Mouse (Mus musculus): Measurements from ENCODE around the gene Fam72a. TPM values are rescaled to one million over a fixed set of nuclear protein-coding genes. Genes with fewer than 3 reads are reported as not detected.

Fam72a gene
- polyA plus RNA-seq, 1 experiment, result 1.9 TPM

GRCm38 (mm10) chr1:131493966-131494898 lies 33.5 kb upstream of the Fam72a start:
- no peak overlapping the region for H3K4me2 ChIP-seq (ENCODE audit: low read depth)
- H3K4me3 ChIP-seq, result no peak overlapping the region
- H3K36me3 ChIP-seq (ENCODE audit: control insufficient read depth, insufficient read depth), result no peaks in the 10 kb centered on the region
- H3ac ChIP-seq (ENCODE audit: control insufficient read depth, insufficient read length), result no peak overlapping the region
- H3K27me3 ChIP-seq (ENCODE audit: control insufficient read depth, insufficient read depth, insufficient read length), result no peaks in the 10 kb centered on the region
- TF ChIP-seq TCF12 (IDR thresholded peaks at IDR 0.05; ENCODE audit: insufficient read depth, poor library complexity, severe bottlenecking) (no peak), POLR2AphosphoS2 (IDR thresholded peaks at IDR 0.05; ENCODE audit: insufficient read length, low read depth) (no peak), REST (IDR thresholded peaks at IDR 0.05; ENCODE audit: insufficient read depth, insufficient read length) (no peak), MAX (IDR thresholded peaks at IDR 0.05; ENCODE audit: low read depth) (no peak), POLR2A (IDR thresholded peaks at IDR 0.05; ENCODE audit: insufficient read length, low read depth) (no peak), SRF (IDR thresholded peaks at IDR 0.05; ENCODE audit: control insufficient read depth, insufficient read length, low read depth) (no peak), MYOG (IDR thresholded peaks at IDR 0.05; ENCODE audit: control insufficient read depth in 1 of 3, insufficient read depth in 1 of 3, insufficient read length in 2 of 3, low read depth in 2 of 3) (no peak), MYOD1 (IDR thresholded peaks at IDR 0.05; ENCODE audit: control insufficient read depth in 1 of 3, insufficient read length in 2 of 3, low read depth in 2 of 3) (no peak), CEBPB (IDR thresholded peaks at IDR 0.05; ENCODE audit: insufficient read depth, poor library complexity, severe bottlenecking) (no peak), TCF3 (IDR thresholded peaks at IDR 0.05; ENCODE audit: insufficient read length, low read depth) (no peak), E2F4 (IDR thresholded peaks at IDR 0.05; ENCODE audit: insufficient read depth) (no peak), USF1 (IDR thresholded peaks at IDR 0.05; ENCODE audit: low read depth) (no peak)
- H3K79me2 ChIP-seq (ENCODE audit: control insufficient read depth, insufficient read depth), result peaks cover 89% of the 10 kb centered on the region

- Histone ChIP-seq H3K27me3 (ENCODE audit: control insufficient read depth, insufficient read depth, insufficient read length) (no peaks in the 10 kb centered on the region), H3ac (ENCODE audit: control insufficient read depth, insufficient read length) (no peak overlapping the region), H3K36me3 (ENCODE audit: control insufficient read depth, insufficient read depth) (no peaks in the 10 kb centered on the region), H3K4me2 (ENCODE audit: low read depth) (no peak overlapping the region), H3K4me3 (no peak overlapping the region), H3K79me2 (ENCODE audit: control insufficient read depth, insufficient read depth) (peaks cover 82% of the 10 kb centered on the region)
- no peak for TF ChIP-seq SRF (IDR thresholded peaks at IDR 0.05; ENCODE audit: control insufficient read depth, insufficient read length, low read depth)
- no peak for TF ChIP-seq MYOG (IDR thresholded peaks at IDR 0.05; ENCODE audit: control insufficient read depth in 1 of 3, insufficient read depth in 1 of 3, insufficient read length in 2 of 3, low read depth in 2 of 3)
- TF ChIP-seq E2F4 (IDR thresholded peaks at IDR 0.05; ENCODE audit: insufficient read depth), result no peak
- no peak for TF ChIP-seq MYOD1 (IDR thresholded peaks at IDR 0.05; ENCODE audit: control insufficient read depth in 1 of 3, insufficient read length in 2 of 3, low read depth in 2 of 3)
- TF ChIP-seq REST (IDR thresholded peaks at IDR 0.05; ENCODE audit: insufficient read depth, insufficient read length), result no peak
- TF ChIP-seq POLR2AphosphoS2 (IDR thresholded peaks at IDR 0.05; ENCODE audit: insufficient read length, low read depth), result no peak
- no peak for TF ChIP-seq CEBPB (IDR thresholded peaks at IDR 0.05; ENCODE audit: insufficient read depth, poor library complexity, severe bottlenecking)
- no peak for TF ChIP-seq MAX (IDR thresholded peaks at IDR 0.05; ENCODE audit: low read depth)
- TF ChIP-seq USF1 (IDR thresholded peaks at IDR 0.05; ENCODE audit: low read depth), result no peak
- TF ChIP-seq TCF12 (IDR thresholded peaks at IDR 0.05; ENCODE audit: insufficient read depth, poor library complexity, severe bottlenecking), result no peak
- TF ChIP-seq POLR2A (IDR thresholded peaks at IDR 0.05; ENCODE audit: insufficient read length, low read depth), result no peak
- TF ChIP-seq TCF3 (IDR thresholded peaks at IDR 0.05; ENCODE audit: insufficient read length, low read depth), result no peak
Measured at GRCm38 (mm10) chr1:131498231-131498630, 29.5 kb upstream of the Fam72a start.

GRCm38 (mm10) chr1:131501681-131502080 lies 26.0 kb upstream of the Fam72a start:
- no peaks in the 10 kb centered on the region for H3K27me3 ChIP-seq (ENCODE audit: control insufficient read depth, insufficient read depth, insufficient read length)
- H3K36me3 ChIP-seq (ENCODE audit: control insufficient read depth, insufficient read depth), result no peaks in the 10 kb centered on the region
- TF ChIP-seq MAX (IDR thresholded peaks at IDR 0.05; ENCODE audit: low read depth) (no peak), TCF12 (IDR thresholded peaks at IDR 0.05; ENCODE audit: insufficient read depth, poor library complexity, severe bottlenecking) (no peak), USF1 (IDR thresholded peaks at IDR 0.05; ENCODE audit: low read depth) (no peak), POLR2A (IDR thresholded peaks at IDR 0.05; ENCODE audit: insufficient read length, low read depth) (no peak), E2F4 (IDR thresholded peaks at IDR 0.05; ENCODE audit: insufficient read depth) (no peak)
- no peak overlapping the region for H3ac ChIP-seq (ENCODE audit: control insufficient read depth, insufficient read length)
- H3K79me2 ChIP-seq (ENCODE audit: control insufficient read depth, insufficient read depth), result peaks cover 84% of the 10 kb centered on the region
- H3K4me3 ChIP-seq, result no peak overlapping the region
- H3K4me2 ChIP-seq (ENCODE audit: low read depth), result peak overlapping the region; percentile 12

GRCm38 (mm10) chr1:131511131-131511530 lies 16.6 kb upstream of the Fam72a start:
- no peak for TF ChIP-seq POLR2AphosphoS2 (IDR thresholded peaks at IDR 0.05; ENCODE audit: insufficient read length, low read depth)
- TF ChIP-seq CEBPB (IDR thresholded peaks at IDR 0.05; ENCODE audit: insufficient read depth, poor library complexity, severe bottlenecking), result no peak
- TF ChIP-seq MYOD1 (IDR thresholded peaks at IDR 0.05; ENCODE audit: control insufficient read depth in 1 of 3, insufficient read length in 2 of 3, low read depth in 2 of 3), result no peak
- no peak for TF ChIP-seq REST (IDR thresholded peaks at IDR 0.05; ENCODE audit: insufficient read depth, insufficient read length)
- no peak for TF ChIP-seq USF1 (IDR thresholded peaks at IDR 0.05; ENCODE audit: low read depth)

More at GRCm38 (mm10) chr1:131511131-131511530, 16.6 kb upstream of the Fam72a start:
- Histone ChIP-seq H3K79me2 (ENCODE audit: control insufficient read depth, insufficient read depth) (peaks cover 91% of the 10 kb centered on the region), H3K4me3 (no peak overlapping the region), H3K36me3 (ENCODE audit: control insufficient read depth, insufficient read depth) (peaks cover 4% of the 10 kb centered on the region), H3K27me3 (ENCODE audit: control insufficient read depth, insufficient read depth, insufficient read length) (no peaks in the 10 kb centered on the region), H3K4me2 (ENCODE audit: low read depth) (no peak overlapping the region), H3ac (ENCODE audit: control insufficient read depth, insufficient read length) (no peak overlapping the region)

Data from myocyte (in vitro differentiated cells).